Mouse (Mus musculus) embryonic facial prominence, embryonic 10.5 days (tissue): ENCODE measurements around the gene Tmem108. TPM values are rescaled to one million over a fixed set of nuclear protein-coding genes. Genes with fewer than 3 reads are reported as not detected.

Source experiments
- DNase-seq: peaks from one replicate; pipeline ENCODE4 v3.0.0-alpha.2; 2017; ENCODE audit warnings: low spot score
- H3K27ac ChIP-seq: fragments of 300-500 bp; sonication (generic); replicated peaks from 2 replicates; pipeline ENCODE4 v1.5.1; 2016; ENCODE audit warnings: mild to moderate bottlenecking
- H3K27me3 ChIP-seq: fragments of 300-500 bp; sonication (generic); replicated peaks from 2 replicates; pipeline ENCODE4 v1.6.1; 2016; ENCODE audit warnings: low read depth, mild to moderate bottlenecking; ENCODE audit not compliant: poor library complexity, severe bottlenecking
- H3K36me3 ChIP-seq: fragments of 300-500 bp; sonication (generic); replicated peaks from 2 replicates; pipeline ENCODE4 v1.6.1; 2016; ENCODE audit warnings: mild to moderate bottlenecking, moderate library complexity
- H3K4me1 ChIP-seq: fragments of 300-500 bp; sonication (generic); 2 replicates; pipeline ENCODE4 v1.6.1; 2016
- H3K4me3 ChIP-seq: fragments of 300-500 bp; sonication (generic); 2 replicates; pipeline ENCODE4 v1.5.1; 2016; ENCODE audit warnings: mild to moderate bottlenecking, moderate library complexity
- H3K9me3 ChIP-seq: fragments of 300-500 bp; sonication (generic); 2 replicates; pipeline ENCODE4 v1.6.1; 2016; ENCODE audit warnings: mild to moderate bottlenecking
- WGBS: fragments of 180-500 bp; shearing (Covaris S2); methylation state at CpG from one replicate; pipeline ENCODE4 v1.1.7; 2016; 5-methylcytosine and 5-hydroxymethylcytosine counted together
- polyA plus RNA-seq: library from polyadenylated mRNA; unstranded; fragments of >200 nt; fragmentation: Nextera tagmentation; extraction: Ambion mirVana; gene quantifications from 2 replicates; pipeline ENCODE4 v1.2.1, GENCODE M21; 2016

Gene Tmem108
- polyA plus RNA-seq, 1 experiment from 2014 or later, result 22.1 TPM

DNA sequence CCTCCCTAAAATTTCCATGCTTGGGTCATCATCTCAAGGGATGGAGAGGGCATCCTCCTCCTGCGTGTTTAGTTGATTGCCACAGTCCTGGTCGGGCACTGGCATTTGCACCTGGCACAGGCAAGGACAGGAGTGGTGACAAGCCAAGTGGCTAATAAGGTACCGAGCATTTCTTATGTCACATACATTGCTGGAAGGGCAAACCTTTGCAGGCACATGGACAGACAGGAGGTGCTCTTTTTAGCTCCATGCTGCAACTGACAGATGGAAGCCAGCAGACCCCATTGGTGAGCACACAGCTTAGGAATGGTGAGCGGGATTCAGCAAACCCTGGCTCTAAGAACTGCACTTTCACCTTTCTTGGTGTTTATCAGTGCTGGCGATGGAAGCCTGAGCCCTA is 256.6 kb downstream of the Tmem108 start:
- Histone ChIP-seq H3K4me3 (no peak overlapping the region), H3K27me3 (no peaks in the 10 kb centered on the region), H3K4me1 (peaks cover 26% of the 10 kb centered on the region), H3K27ac (no peak overlapping the region), H3K36me3 (0 out of 2 replicates have a peak, but pooled peaks cover 4% of the 10 kb centered on the region), H3K9me3 (0 out of 2 replicates have a peak, but pooled peaks cover 4% of the 10 kb centered on the region)
- 85% methylated on average over 5 of the region's 5 CpGs for WGBS
- no peak for DNase-seq

DNA sequence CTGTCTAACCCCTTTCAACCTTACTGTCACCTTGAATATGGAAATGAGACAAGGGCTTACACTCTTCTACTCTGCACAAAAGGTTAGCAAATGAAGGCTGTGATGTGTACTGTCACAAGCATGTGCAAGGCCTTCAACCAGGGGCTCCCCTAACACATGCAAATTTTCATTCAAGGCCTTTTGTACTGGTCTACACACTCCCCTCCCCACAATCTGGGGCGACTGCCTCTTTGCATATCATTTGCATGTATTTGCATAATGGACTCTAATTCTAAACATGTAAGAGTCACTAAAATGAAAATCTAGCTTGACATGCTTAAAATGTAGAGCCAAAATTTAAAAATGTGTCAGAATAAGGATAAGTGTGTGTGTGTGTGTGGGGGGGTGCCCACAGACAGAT is 257.0 kb downstream of the Tmem108 start:
- Histone ChIP-seq H3K4me3 (no peak overlapping the region), H3K4me1 (peaks cover 28% of the 10 kb centered on the region), H3K27ac (no peak overlapping the region), H3K9me3 (0 out of 2 replicates have a peak, but pooled peaks cover 4% of the 10 kb centered on the region), H3K27me3 (no peaks in the 10 kb centered on the region), H3K36me3 (0 out of 2 replicates have a peak, but pooled peaks cover 5% of the 10 kb centered on the region)
- no peak for DNase-seq
- WGBS, result 84% methylated on average over 1 of the region's 1 CpGs

DNA sequence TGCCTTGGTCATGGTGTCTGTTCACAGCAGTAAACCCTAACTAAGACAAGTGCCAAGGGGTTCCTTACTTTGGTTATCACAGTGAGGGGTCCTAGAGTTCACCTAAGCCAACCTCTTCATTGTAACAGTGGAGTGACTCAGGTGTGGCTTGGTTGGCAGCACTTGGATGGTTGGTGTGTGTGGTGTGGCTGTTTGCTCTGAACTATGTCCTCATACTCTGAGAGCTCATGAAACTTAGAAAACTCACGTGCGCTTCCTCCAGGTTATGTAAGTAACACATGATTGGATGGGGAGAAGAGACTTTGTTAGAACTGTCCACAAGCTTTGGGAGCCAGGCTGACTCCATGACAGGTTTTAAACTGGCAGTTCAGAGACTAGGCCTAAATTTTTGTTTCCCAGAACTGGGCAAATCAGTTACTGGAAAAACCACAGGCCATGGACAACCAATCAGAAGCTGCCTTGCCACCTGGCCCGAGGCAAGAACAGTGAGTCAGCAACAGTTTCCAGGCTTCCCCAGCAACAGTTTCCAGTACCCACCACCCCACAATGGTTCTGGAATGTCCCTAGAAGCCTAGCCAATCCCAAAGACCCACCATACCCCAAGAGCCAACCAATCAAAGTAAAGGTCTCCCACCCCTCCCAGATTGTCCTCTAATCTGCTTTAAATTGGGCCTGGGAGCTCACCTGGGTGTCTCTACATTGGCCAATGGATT is 257.9 kb downstream of the Tmem108 start:
- H3K27me3 ChIP-seq, result no peaks in the 10 kb centered on the region
- H3K27ac ChIP-seq, result no peak overlapping the region
- no peak overlapping the region for H3K4me3 ChIP-seq
- 95% methylated on average over 3 of the region's 3 CpGs for WGBS
- H3K4me1 ChIP-seq, result peaks cover 33% of the 10 kb centered on the region
- H3K9me3 ChIP-seq, result 0 out of 2 replicates have a peak, but pooled peaks cover 4% of the 10 kb centered on the region
- peaks cover 14% of the 10 kb centered on the region for H3K36me3 ChIP-seq
- no peak for DNase-seq

DNA sequence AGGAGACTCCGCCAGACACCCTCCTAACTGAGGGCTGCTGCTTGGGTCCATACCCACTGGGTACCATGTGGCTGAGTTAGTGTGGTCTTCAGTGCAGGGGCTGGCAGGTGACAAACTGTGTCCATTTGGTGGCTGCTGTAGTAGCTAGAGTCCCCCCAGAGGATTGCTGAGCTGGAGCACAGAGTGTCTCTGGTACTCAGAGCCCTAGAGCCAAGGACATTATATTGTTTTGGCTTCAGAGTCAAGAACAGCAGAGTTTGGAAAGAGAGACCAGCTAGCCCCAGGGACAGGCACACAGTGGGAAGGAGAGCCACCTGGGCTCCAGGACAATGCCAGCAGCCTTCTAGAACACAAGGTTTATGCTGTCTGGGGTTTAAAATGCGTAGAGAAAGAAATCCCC is 259.0 kb downstream of the Tmem108 start:
- Histone ChIP-seq H3K9me3 (0 out of 2 replicates have a peak, but pooled peaks cover 4% of the 10 kb centered on the region), H3K4me1 (peaks cover 34% of the 10 kb centered on the region), H3K36me3 (peaks cover 18% of the 10 kb centered on the region), H3K4me3 (no peak overlapping the region), H3K27me3 (no peaks in the 10 kb centered on the region), H3K27ac (no peak overlapping the region)
- 83% methylated on average over 2 of the region's 2 CpGs for WGBS
- no peak for DNase-seq

DNA sequence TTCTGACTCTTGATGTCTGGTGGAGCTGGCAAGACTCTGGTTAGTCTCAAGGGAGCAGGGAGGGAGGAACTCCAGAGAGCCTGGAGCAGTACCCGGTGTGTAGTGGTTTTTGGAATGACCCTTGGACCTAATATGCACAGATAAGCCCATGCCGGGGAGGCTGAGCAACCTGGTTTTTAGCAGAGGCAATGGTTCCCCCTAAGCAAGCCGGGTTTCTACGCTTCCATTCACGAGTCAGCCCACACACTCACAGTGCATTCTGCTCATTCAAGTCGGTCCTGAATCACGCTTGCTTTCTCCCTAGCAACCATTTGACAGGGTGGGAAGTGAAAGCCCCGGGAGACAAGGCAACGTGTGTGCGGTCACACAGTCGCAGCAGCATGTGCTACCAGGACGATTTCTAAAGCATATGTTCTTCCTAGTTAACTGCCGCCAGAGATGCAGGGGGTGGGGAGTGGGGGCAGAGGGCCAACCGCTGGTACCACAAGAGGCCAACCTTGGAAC is 259.7 kb downstream of the Tmem108 start:
- H3K4me3 ChIP-seq, result no peak overlapping the region

DNA sequence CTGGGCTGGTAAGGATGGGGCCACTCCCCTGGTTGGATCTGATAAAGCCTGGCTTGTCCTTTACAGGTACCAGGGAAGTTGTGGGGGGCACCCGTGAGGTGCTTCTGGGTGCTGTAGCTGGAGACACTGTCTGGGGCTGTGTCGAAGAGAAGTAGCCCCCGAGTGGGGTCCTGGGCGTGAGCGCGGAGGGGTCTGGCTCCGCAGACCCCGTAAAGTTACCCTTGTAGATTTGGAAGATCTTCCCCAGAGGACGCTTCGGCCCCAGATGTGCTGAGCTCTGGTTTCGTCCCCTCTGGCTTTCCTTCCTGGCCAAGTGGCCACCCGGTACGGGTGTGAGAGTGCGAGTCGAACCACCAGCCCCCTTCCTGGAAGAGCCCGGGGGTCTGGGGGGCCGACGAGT is 262.3 kb downstream of the Tmem108 start:
- Histone ChIP-seq H3K4me1 (peaks cover 35% of the 10 kb centered on the region), H3K27ac (peak overlapping the region; percentile 1; the same call in 1 of the 2 replicates)
- WGBS, result 88% methylated on average over 18 of the region's 18 CpGs

More for the DNA sequence above, 259.7 kb downstream of the Tmem108 start:
- 47% methylated on average over 14 of the region's 14 CpGs for WGBS
- DNase-seq, result no peak
- H3K27ac ChIP-seq, result peak overlapping the region; percentile 30; the same call in 1 of the 2 replicates
- peaks cover 30% of the 10 kb centered on the region for H3K4me1 ChIP-seq
- peaks cover 18% of the 10 kb centered on the region for H3K36me3 ChIP-seq
- 0 out of 2 replicates have a peak, but pooled peaks cover 4% of the 10 kb centered on the region for H3K9me3 ChIP-seq
- no peaks in the 10 kb centered on the region for H3K27me3 ChIP-seq

DNA sequence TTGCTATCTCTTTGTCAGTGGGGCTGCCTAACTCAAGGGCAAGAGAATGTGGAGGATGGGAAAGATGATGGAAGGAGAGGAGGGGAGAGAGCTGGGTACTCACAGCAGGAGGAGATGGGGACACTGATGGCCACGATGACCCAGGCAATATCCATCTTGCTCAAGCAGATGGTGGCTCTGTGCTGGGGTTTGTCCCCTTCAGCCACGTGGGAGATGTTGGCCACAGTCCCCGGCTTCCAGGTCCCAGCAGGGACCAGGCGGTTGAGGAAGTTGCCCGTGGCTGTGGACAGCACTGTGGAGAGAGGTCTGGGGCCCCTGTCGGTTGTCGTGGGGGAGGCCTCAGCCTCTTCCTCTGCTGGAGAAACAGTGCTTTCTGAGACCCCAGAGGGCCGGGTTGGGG is 262.9 kb downstream of the Tmem108 start:
- WGBS, result 75% methylated on average over 8 of the region's 8 CpGs
- no peaks in the 10 kb centered on the region for H3K9me3 ChIP-seq
- H3K36me3 ChIP-seq, result peaks cover 14% of the 10 kb centered on the region
- no peaks in the 10 kb centered on the region for H3K27me3 ChIP-seq
- H3K4me1 ChIP-seq, result peaks cover 38% of the 10 kb centered on the region
- no peak overlapping the region for H3K4me3 ChIP-seq
- no peak overlapping the region for H3K27ac ChIP-seq
- no peak for DNase-seq

More for the DNA sequence above, 262.3 kb downstream of the Tmem108 start:
- Histone ChIP-seq H3K9me3 (0 out of 2 replicates have a peak, but pooled peaks cover 4% of the 10 kb centered on the region), H3K36me3 (peaks cover 18% of the 10 kb centered on the region), H3K4me3 (no peak overlapping the region), H3K27me3 (no peaks in the 10 kb centered on the region)
- DNase-seq, result no peak

DNA sequence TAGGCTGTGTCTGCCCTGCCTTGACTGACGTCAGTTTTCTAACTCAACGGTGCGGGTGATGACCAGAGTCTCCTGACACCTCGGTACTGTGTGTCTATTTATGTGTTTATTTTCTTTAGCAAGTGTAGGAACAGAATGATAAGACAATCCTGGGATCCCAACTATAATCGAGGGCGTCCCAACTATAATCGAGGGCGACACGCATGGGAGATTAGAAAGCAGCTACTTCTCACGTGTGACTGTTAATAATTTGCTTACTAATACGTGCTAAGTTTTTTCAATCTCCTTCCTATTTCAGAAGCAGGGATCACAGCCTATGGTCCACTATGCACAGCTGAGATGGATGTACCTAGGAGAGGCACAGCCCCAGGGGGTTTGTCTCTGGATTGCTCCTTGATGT is 266.2 kb downstream of the Tmem108 start:
- WGBS, result 83% methylated on average over 11 of the region's 11 CpGs
- H3K36me3 ChIP-seq, result peaks cover 14% of the 10 kb centered on the region
- H3K4me3 ChIP-seq, result no peak overlapping the region
- DNase-seq, result no peak
- H3K9me3 ChIP-seq, result no peaks in the 10 kb centered on the region
- H3K27me3 ChIP-seq, result 0 out of 2 replicates have a peak, but pooled peaks cover 4% of the 10 kb centered on the region
- H3K27ac ChIP-seq, result no peak overlapping the region
- peaks cover 24% of the 10 kb centered on the region for H3K4me1 ChIP-seq

DNA sequence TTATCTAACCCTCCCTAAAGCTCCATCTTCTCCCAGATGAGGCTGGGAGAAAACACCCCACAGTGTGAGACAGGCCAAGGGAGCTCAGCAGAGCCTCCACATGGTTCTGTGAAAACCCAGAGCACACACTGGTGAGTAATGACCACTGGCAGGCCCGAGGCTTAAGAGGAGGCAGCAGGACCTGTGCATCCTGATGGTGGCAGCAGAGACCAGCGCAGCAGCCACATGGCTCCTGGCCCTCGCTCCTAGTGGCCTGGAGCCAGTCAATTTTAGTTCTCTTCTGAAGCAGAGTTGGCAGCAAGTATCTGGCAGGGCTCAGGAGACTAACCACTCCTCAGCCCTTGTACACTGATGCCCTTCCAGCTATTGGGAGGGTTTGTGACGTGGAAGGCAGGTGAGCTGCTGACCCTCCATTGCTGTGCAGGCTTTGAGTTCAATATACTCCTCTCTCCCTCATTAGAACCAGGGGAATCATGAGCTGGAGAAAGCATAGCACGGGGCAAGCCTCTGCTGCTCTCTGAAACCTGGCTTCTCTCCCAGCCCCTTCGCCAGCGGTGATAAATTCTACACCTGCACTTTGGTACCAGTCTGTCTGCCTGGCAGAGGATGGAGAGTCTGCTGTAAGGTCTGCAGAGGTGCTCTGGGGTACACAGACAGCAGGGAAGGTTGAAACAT is 267.2 kb downstream of the Tmem108 start:
- Histone ChIP-seq H3K9me3 (no peaks in the 10 kb centered on the region), H3K27ac (0 out of 2 replicates have a peak overlapping the region, but pooled peaks have one; percentile 6)
- WGBS, result 32% methylated on average over 7 of the region's 7 CpGs

DNA sequence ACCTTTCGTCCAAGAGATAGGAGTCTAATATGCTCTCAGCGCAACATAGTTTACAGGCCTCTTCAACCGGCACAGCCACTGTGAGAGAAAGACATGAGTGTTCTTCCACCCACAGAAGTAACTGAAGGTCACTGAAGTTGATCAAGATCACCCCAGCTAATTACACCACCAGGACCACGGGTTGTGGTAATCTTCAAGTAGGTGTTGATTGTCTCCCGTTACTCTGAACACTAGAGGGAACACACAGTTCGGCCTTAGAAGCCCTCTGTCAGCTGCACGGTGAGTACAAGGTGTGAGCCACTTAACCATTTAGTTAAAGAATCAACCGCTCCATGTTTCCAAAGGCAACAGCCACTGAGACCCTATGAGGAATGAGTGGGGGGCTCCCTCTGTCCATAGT is 269.7 kb downstream of the Tmem108 start:
- no peaks in the 10 kb centered on the region for H3K36me3 ChIP-seq
- WGBS, result 90% methylated on average over 8 of the region's 8 CpGs
- H3K4me3 ChIP-seq, result no peak overlapping the region
- no peaks in the 10 kb centered on the region for H3K9me3 ChIP-seq
- no peak for DNase-seq
- 0 out of 2 replicates have a peak, but pooled peaks cover 4% of the 10 kb centered on the region for H3K27me3 ChIP-seq
- peaks cover 30% of the 10 kb centered on the region for H3K4me1 ChIP-seq
- H3K27ac ChIP-seq, result no peak overlapping the region

More for the DNA sequence above, 267.2 kb downstream of the Tmem108 start:
- 0 out of 2 replicates have a peak, but pooled peaks cover 4% of the 10 kb centered on the region for H3K27me3 ChIP-seq
- peaks cover 21% of the 10 kb centered on the region for H3K4me1 ChIP-seq
- DNase-seq, result peak; percentile 79
- H3K4me3 ChIP-seq, result no peak overlapping the region
- H3K36me3 ChIP-seq, result peaks cover 12% of the 10 kb centered on the region

DNA sequence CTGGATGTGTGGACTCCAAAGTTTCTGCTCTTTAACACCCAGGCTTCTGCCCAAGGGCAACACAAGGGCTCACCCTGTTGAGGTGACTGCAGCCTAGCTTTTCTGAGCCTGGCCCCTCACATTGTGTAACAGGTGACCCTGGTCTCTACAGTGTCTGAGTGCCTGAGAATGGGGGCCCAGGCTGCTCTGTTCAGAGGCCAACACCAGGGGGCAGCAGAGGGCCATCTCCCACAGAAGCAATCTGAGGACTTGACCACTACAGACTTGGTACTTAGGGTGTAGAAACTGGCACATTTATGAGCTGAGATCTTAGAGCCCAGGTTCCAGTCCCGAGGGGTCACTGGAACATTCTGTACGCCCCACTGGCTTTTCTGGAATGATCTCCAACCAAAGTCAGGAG is 271.2 kb downstream of the Tmem108 start:
- no peaks in the 10 kb centered on the region for H3K36me3 ChIP-seq
- no peaks in the 10 kb centered on the region for H3K9me3 ChIP-seq
- WGBS, result 31% methylated on average over 2 of the region's 2 CpGs
- DNase-seq, result peak; percentile 88
- H3K4me3 ChIP-seq, result no peak overlapping the region
- no peak overlapping the region for H3K27ac ChIP-seq
- peaks cover 45% of the 10 kb centered on the region for H3K4me1 ChIP-seq
- 0 out of 2 replicates have a peak, but pooled peaks cover 4% of the 10 kb centered on the region for H3K27me3 ChIP-seq

DNA sequence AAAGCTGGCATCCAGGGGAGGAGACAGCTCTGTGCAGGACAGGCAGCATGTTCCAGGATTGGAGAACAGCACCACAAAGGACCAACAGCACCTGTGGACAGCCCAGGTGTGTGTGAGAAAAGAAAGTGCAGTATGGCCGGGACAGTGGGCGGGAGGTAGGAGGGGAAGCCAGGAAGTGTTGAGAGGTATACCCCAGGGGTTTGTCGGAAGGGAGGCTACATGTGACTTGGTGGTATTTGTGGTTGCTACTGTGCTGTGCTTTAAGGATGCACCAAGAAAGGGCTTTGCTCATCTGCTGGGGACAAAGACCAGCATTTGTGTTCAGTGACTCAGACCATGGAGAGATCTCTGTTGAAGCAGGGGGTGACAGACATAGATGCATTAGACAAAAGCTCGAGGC is 271.8 kb downstream of the Tmem108 start:
- 80% methylated on average over 4 of the region's 4 CpGs for WGBS
- H3K4me1 ChIP-seq, result peaks cover 46% of the 10 kb centered on the region
- H3K36me3 ChIP-seq, result no peaks in the 10 kb centered on the region
- H3K27ac ChIP-seq, result no peak overlapping the region
- DNase-seq, result no peak
- H3K9me3 ChIP-seq, result no peaks in the 10 kb centered on the region
- no peak overlapping the region for H3K4me3 ChIP-seq
- H3K27me3 ChIP-seq, result 0 out of 2 replicates have a peak, but pooled peaks cover 4% of the 10 kb centered on the region
